In genomic region chr16:30964891-30965290, GRCm38 (mm10) we compare ENCODE assay signal across 12 mouse cellular contexts.
DNase-seq lines count a peak whose midpoint lies in the region; ATAC-seq and TF ChIP-seq lines count a peak whose summit lies in the region.
"Had no signal": no experiment of that assay in that cellular context is flagged by ENCODE, and none has a peak within 500 bp of the region (broad histone marks: within the 10 kb centered on the region; RNA-seq: fewer than 3 reads in every experiment).

No protein-coding gene starts in this region.

- H3K36me3 ChIP-seq in liver, adult 2 months (ENCODE audit: control insufficient read depth, insufficient read depth, low read length), result no peaks in the 10 kb centered on the region
- H3K36me3 ChIP-seq in heart, embryonic 15.5 days, result no peaks in the 10 kb centered on the region
- no peaks in the 10 kb centered on the region for H3K36me3 ChIP-seq in kidney, embryonic 14.5 days (ENCODE audit: control insufficient read depth, insufficient read depth, low read length)
- no peaks in the 10 kb centered on the region for H3K36me3 ChIP-seq in liver, embryonic 16.5 days (ENCODE audit: control insufficient read depth, insufficient read depth)
- H3K36me3 ChIP-seq in stomach, postnatal 0 days (ENCODE audit: control insufficient read depth, insufficient read depth, low read length), result no peaks in the 10 kb centered on the region
- H3K36me3 ChIP-seq: midbrain, embryonic 12.5 days had no signal

- no peak overlapping the region for H3K9ac ChIP-seq in liver, adult 2 months (ENCODE audit: low read depth, low read length)
- no peak overlapping the region for H3K9ac ChIP-seq in heart, embryonic 15.5 days
- H3K9ac ChIP-seq in kidney, embryonic 14.5 days (ENCODE audit: low read depth, low read length), result no peak overlapping the region
- H3K9ac ChIP-seq in liver, embryonic 16.5 days (ENCODE audit: low read depth, low read length), result no peak overlapping the region
- H3K9ac ChIP-seq in stomach, postnatal 0 days (ENCODE audit: low read length), result no peak overlapping the region
- H3K9ac ChIP-seq: midbrain, embryonic 12.5 days had no signal

- no peaks in the 10 kb centered on the region for H3K27me3 ChIP-seq in liver, adult 2 months (ENCODE audit: control insufficient read depth, insufficient read depth, low read length)
- no peaks in the 10 kb centered on the region for H3K27me3 ChIP-seq in heart, embryonic 15.5 days
- no peaks in the 10 kb centered on the region for H3K27me3 ChIP-seq in kidney, embryonic 14.5 days (ENCODE audit: control insufficient read depth, insufficient read depth, low read length)
- no peaks in the 10 kb centered on the region for H3K27me3 ChIP-seq in liver, embryonic 16.5 days (ENCODE audit: control insufficient read depth, insufficient read depth, low read depth, low read length)
- H3K27me3 ChIP-seq in stomach, postnatal 0 days (ENCODE audit: control insufficient read depth, insufficient read depth, low read length), result no peaks in the 10 kb centered on the region
- H3K27me3 ChIP-seq: midbrain, embryonic 12.5 days had no signal

- no peak for TF ChIP-seq EP300 in stomach, postnatal 0 days (optimal IDR thresholded peaks at IDR 0.05)

- TF ChIP-seq POLR2A in liver, adult 2 months (IDR thresholded peaks at IDR 0.05; ENCODE audit: extremely low read depth, insufficient read depth, low read length), result no peak

- H3K4me1 ChIP-seq in liver, adult 2 months (ENCODE audit: control insufficient read depth, insufficient read depth, low read length), result peaks cover 34% of the 10 kb centered on the region
- H3K4me1 ChIP-seq in heart, embryonic 15.5 days (replicated peaks), result peaks cover 55% of the 10 kb centered on the region
- H3K4me1 ChIP-seq in kidney, embryonic 14.5 days (ENCODE audit: control insufficient read depth, insufficient read depth, low read length), result peaks cover 22% of the 10 kb centered on the region
- H3K4me1 ChIP-seq in liver, embryonic 16.5 days (ENCODE audit: control insufficient read depth, low read depth, low read length), result peaks cover 29% of the 10 kb centered on the region
- H3K4me1 ChIP-seq in stomach, postnatal 0 days (replicated peaks; ENCODE audit: control insufficient read depth, insufficient read depth), result no peaks in the 10 kb centered on the region

- 41% methylated on average over 7 of the region's 7 CpGs for WGBS in liver, adult 2 months
- 39% methylated on average over 7 of the region's 7 CpGs for WGBS in heart, embryonic 15.5 days
- 29% methylated on average over 7 of the region's 7 CpGs for WGBS in kidney, embryonic 14.5 days
- 59% methylated on average over 7 of the region's 7 CpGs for WGBS in liver, embryonic 16.5 days (ENCODE audit: insufficient replicate concordance)
- WGBS in stomach, postnatal 0 days, result 68% methylated on average over 7 of the region's 7 CpGs

- H3K4me3 ChIP-seq in liver, adult 2 months (ENCODE audit: insufficient read depth, low read depth, low read length), result no peak overlapping the region
- no peak overlapping the region for H3K4me3 ChIP-seq in heart, embryonic 15.5 days
- H3K4me3 ChIP-seq in kidney, embryonic 14.5 days (ENCODE audit: low read length), result no peak overlapping the region
- H3K4me3 ChIP-seq in liver, embryonic 16.5 days (ENCODE audit: low read depth, low read length), result no peak overlapping the region
- no peak overlapping the region for H3K4me3 ChIP-seq in stomach, postnatal 0 days (ENCODE audit: low read depth, low read length)
- H3K4me3 ChIP-seq: midbrain, embryonic 12.5 days had no signal

- TF ChIP-seq CTCF in liver, adult 2 months (IDR thresholded peaks at IDR 0.05; ENCODE audit: low read depth, low read length), result no peak
- no peak for TF ChIP-seq CTCF in stomach, postnatal 0 days (IDR thresholded peaks at IDR 0.05; ENCODE audit: low read depth)

- H3K27ac ChIP-seq in liver, adult 2 months (replicated peaks; ENCODE audit: insufficient read depth, low read depth, low read length), result no peak overlapping the region
- H3K27ac ChIP-seq in heart, embryonic 15.5 days, result peak overlapping the region; percentile 70
- no peak overlapping the region; the same call in 1 of the 2 replicates for H3K27ac ChIP-seq in kidney, embryonic 14.5 days (ENCODE audit: low read depth, low read length)
- peak overlapping the region; percentile 50 for H3K27ac ChIP-seq in liver, embryonic 16.5 days (ENCODE audit: low read length)
- H3K27ac ChIP-seq in stomach, postnatal 0 days (replicated peaks), result no peak overlapping the region
- H3K27ac ChIP-seq: midbrain, embryonic 12.5 days had no signal

- no peaks in the 10 kb centered on the region for H3K79me2 ChIP-seq in liver, adult 2 months (ENCODE audit: control insufficient read depth, insufficient read depth, low read length)

- peak; percentile 29; the same call in 1 of the 2 replicates for ATAC-seq in heart, embryonic 15.5 days (replicated peaks; ENCODE audit: insufficient number of reproducible peaks, insufficient read depth, low FRiP score, low read depth)
- peak; percentile 13; the same call in 1 of the 2 replicates for ATAC-seq in kidney, embryonic 14.5 days (ENCODE audit: low FRiP score, low TSS enrichment)
- peak; percentile 35 for ATAC-seq in liver, embryonic 16.5 days (ENCODE audit: low read depth)
- no peak for ATAC-seq in stomach, postnatal 0 days (ENCODE audit: low FRiP score, low TSS enrichment)

- H3K9me3 ChIP-seq in heart, embryonic 15.5 days (replicated peaks), result no peaks in the 10 kb centered on the region
- H3K9me3 ChIP-seq in kidney, embryonic 14.5 days (ENCODE audit: control insufficient read depth, low read length), result peaks cover 3% of the 10 kb centered on the region; the same call in 1 of the 2 replicates
- no peaks in the 10 kb centered on the region for H3K9me3 ChIP-seq in liver, embryonic 16.5 days (replicated peaks; ENCODE audit: control insufficient read depth, low read length)
- no peaks in the 10 kb centered on the region for H3K9me3 ChIP-seq in stomach, postnatal 0 days (ENCODE audit: control insufficient read depth, low read length)
- H3K9me3 ChIP-seq: midbrain, embryonic 12.5 days had no signal

- peak; percentile 61 for DNase-seq in liver, adult 2 months (ENCODE audit: extremely low read depth, low read depth, low spot score)
- DNase-seq in liver, result no peak
- DNase-seq in embryo, embryonic 9.5 days (ENCODE audit: extremely low spot score), result no peak
- no peak for DNase-seq in stomach, postnatal 0 days (ENCODE audit: low spot score)
- DNase-seq: adrenal gland, postnatal 25 days; cerebellum, postnatal 36 days; gastrocnemius, postnatal 36 days; left cerebral cortex, postnatal 4 days had no signal

- H3K4me2 ChIP-seq in heart, embryonic 15.5 days, result no peak overlapping the region
- no peak overlapping the region for H3K4me2 ChIP-seq in kidney, embryonic 14.5 days (replicated peaks; ENCODE audit: low read depth, low read length)
- H3K4me2 ChIP-seq in liver, embryonic 16.5 days (ENCODE audit: low read depth, low read length), result no peak overlapping the region
- H3K4me2 ChIP-seq in stomach, postnatal 0 days (replicated peaks; ENCODE audit: low read depth), result no peak overlapping the region
- H3K4me2 ChIP-seq: midbrain, embryonic 12.5 days had no signal

Comparison
In these comparisons a context has a peak if more than half of its experiments do, and no peak if none do; other contexts are left out.
1. H3K27ac ChIP-seq: peak in heart, embryonic 15.5 days (single experiment) and liver, embryonic 16.5 days (single experiment); none in liver, adult 2 months (single experiment), kidney, embryonic 14.5 days (single experiment) and stomach, postnatal 0 days (single experiment).